Mouse (Mus musculus) mouse trophoblast stem cell (cell line): ENCODE measurements around the gene Pmel.

Experiments used
- in situ Hi-C, 2 experiments: fragments of 300-500 bp; cut with MseI, MboI; formaldehyde crosslinking; loops; 2 replicates in 1 of 2; 3 replicates in 1 of 2; pipeline ENCODE4 v1.15.1; 2025

Pmel gene

DNA sequence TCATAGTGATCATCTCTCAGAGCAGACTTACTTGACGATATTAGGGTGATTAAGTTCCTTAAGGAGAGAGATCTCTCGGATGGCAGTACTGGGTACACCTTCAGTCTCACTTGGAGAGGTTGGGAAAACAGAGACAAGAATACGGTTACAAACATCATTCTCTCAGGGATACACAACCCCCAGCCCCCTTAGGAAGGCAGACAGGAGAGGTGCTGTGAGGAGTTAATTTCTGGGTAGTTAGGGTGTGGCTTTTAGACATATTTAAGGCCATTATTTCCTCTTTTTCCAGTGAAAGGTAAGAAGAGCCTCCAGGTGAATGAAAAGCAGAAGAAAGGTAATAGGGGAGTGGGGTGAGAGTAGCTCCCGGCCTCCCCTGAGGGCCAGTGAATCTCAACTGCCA, at the start of gene Pmel:
Gene Pmel (plus strand): TSS at position 301 of the 400 bp plus-strand sequence.
- in situ Hi-C loops: no loop called here

- in situ Hi-C loops: no loop called here
These were observed 48.7 kb upstream of the Pmel start for GRCm38 (mm10) chr10:128655254-128655653.

GRCm38 (mm10) chr10:128656731-128657130, 47.3 kb upstream of the Pmel start:
- in situ Hi-C loops: no loop called here

DNA sequence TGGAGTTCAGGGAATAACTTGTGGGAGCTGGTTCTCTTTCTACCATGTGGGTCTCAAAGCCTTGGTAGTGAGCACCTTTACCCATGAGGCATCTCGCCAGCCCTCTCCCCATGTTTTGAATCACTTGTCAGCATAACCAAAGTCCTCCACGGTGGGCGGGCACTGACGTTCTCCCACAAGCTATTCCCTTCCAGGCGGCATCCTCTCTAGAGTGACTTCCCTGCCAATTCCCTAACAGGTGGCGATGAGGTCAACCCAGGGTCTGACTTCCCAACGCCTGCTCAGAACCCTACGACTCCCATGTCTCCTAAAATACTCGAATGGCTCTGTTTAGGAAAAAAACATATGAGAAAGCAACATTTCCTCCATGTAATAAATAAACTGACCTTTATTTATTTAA, 46.2 kb upstream of the Pmel start:
- in situ Hi-C loops: no loop called here

- in situ Hi-C loops: no loop called here
These were observed 44.5 kb upstream of the Pmel start for GRCm38 (mm10) chr10:128659490-128659889.

GRCm38 (mm10) chr10:128662465-128662864, 41.5 kb upstream of the Pmel start:
- in situ Hi-C loops: no loop called here

DNA sequence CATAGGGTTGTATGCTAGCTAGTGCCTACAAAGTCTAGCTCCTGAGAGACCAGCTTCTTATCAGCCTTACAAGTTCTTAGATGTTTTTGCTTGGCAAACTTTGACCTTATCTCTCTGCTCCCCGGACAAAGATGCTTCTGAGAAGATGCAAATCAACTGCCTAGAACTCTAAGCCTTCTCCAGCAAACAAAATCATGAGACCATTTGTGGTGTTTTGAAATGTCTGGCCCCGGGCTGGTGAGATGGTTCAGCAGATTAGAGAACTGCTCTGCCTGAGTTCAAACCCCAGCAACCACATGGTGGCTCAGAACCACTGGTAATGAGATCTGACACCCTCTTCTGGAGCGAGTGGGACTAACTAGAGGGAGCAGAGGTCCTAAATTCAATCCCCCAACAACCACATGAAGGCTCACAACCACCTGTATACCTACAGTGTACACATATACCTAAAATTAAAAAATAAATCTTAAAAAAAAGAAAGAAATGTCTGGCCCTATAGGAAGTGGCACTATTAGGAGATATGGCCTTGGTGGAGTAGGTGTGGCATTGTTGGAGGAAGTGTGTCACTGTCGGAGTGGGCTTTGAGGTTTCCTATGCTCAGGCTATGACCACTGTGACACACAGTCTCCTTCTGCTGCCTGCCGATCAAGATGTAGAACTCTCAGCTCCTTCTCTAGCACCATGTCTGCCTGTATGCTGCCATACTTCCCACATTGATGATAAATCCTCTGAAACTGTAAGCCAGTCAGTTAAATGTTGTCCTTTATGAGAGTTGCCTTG, 40.4 kb upstream of the Pmel start:
- in situ Hi-C loops: no loop called here

GRCm38 (mm10) chr10:128664808-128665207, 39.2 kb upstream of the Pmel start:
- in situ Hi-C loops: no loop called here

GRCm38 (mm10) chr10:128665307-128665706, 38.7 kb upstream of the Pmel start:
- in situ Hi-C loops: no loop called here

GRCm38 (mm10) chr10:128665806-128666205, 38.2 kb upstream of the Pmel start:
- in situ Hi-C loops: no loop called here

GRCm38 (mm10) chr10:128668790-128669672, 35.0 kb upstream of the Pmel start:
- in situ Hi-C loops: no loop called here

- in situ Hi-C loops: loop anchor here in 1 of 2 experiments (10.0 kb wide), 1 partner anchor 46 kb away; the partner anchor contains the start of gene Rps26
These were observed 32.8 kb upstream of the Pmel start for GRCm38 (mm10) chr10:128671148-128671547.

DNA sequence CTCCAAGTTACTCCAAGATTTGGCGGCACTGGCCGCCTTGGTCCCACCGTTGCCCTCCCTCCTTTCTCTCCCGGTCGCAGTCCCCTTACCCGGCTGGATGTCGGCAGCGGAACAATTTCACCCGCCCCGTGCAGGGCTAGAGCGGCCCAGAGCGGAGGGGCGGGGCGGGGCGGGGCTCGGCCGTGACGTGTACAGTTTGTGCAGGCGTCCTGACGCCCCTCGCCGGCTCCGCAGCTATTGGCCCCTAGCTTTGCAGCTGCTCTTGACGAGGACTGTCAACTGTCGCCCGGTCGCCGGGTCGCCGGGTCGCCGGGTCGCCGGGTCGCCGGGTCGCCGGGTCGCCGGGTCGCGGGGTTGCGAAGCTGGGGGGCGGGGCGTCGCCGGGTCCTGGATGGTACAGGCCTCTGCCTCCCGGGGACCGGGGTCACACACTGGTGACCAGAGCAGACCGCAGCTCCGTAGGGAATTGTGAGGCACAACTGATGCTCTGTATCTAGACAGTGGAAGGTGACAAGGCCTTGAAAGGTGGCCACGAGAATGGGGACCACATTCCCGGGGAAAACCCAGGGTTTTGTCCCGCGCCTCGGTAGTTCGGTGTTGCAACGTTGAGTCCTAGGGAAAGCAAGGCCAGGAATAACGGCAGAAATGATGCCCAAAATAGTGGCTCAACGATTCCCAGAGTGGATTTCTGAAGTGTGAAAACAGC, 30.1 kb upstream of the Pmel start, which contains the start of gene Suox:
Gene Suox (minus strand): TSS at position 311 of the 706 bp plus-strand sequence.
- in situ Hi-C loops: loop anchor here in 1 of 2 experiments (10.0 kb wide), 1 partner anchor 49 kb away; the partner anchor contains the start of gene Rps26

- in situ Hi-C loops: loop anchor here in 1 of 2 experiments (10.0 kb wide), 1 partner anchor 50 kb away; the partner anchor contains the start of gene Rps26
These were observed 29.5 kb upstream of the Pmel start for GRCm38 (mm10) chr10:128674469-128675008.

DNA sequence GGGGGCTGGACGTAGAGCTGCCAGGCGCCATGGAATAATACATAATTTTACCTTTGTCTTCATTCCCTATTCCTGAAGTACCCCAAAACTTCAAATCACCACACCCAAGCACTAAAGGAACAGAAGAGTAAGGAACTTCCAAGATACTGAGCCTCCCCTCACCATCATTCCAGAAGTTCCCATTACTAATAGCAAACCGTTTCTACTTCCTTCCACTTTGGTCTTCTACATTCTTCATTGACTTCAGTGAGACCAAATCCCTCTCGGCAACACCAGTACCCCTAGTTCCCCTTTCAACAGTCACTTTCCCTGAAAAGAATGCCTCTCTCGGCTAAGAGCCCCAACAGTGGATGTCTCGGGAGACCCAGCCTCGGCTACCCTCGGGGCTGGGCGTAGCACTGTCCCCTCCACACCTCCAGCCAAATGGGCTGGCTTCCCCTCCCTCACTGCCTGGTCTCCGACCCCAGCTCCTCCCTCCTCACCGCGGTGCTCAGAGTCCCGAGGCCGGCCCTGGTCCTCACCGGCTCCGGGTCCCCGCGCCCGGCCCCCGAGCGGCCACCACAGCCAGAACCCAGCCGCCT, 8.5 kb upstream of the Pmel start:
- in situ Hi-C loops: no loop called here

GRCm38 (mm10) chr10:128695992-128696807, 7.8 kb upstream of the Pmel start, which contains the start of gene Rab5b:
Gene Rab5b (minus strand): TSS chr10:128696264.
- in situ Hi-C loops: no loop called here

DNA sequence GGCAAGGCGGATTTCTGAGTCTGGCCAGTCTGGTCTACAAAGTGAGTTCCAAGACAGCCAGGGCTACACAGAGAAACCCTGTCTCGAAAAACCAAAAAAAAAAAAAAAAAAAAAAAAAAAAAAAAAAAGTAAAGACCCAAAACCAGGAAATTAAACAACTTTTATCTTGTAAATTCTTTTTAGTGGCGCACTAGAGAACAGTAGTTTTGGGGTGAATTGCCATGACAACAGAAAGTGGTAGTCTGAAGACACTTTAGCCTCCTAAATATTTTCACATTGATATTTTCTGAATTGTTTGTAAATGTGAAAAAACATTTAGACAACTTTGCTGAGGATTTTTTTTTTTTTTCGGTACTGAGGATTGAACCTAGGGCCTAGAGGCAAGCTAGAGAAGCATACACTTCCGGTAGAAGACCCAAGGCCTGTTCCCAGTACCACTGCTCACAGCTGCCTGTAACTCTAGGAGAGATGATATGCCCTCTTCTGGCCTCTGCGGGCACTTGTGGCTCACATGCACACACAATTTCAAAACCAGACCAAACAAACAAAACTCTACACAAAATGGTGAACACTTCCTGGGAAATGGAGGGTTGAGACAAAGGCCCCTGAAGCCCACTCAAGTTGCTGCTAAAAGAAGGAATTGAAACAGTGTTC, 6.8 kb upstream of the Pmel start:
- in situ Hi-C loops: no loop called here

- in situ Hi-C loops: no loop called here
These were observed 5.0 kb upstream of the Pmel start for GRCm38 (mm10) chr10:128699006-128699405.

DNA sequence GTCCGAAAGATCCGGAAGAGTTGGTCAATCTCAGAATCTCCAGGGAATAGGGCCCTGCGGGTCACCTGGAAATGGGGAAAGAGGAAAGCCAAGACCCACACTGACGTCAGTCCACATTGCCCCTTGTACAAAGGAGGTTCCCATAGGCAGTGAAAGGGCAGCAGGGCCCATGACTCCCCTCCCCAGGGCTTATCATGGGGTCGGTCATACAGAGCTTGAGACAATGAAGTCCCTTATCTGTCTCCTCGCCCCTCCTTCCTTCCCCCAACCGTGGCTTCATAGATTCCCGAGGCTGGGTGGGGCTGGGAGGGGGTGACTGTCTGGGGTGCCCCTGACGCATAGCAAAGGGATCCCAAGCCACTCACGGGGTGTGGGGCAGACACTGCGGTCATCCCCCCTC, 4.4 kb upstream of the Pmel start:
- in situ Hi-C loops: no loop called here

- in situ Hi-C loops: no loop called here
These were observed 3.3 kb upstream of the Pmel start for GRCm38 (mm10) chr10:128700712-128701111.
